Mouse (Mus musculus) heart, embryonic 13.5 days (tissue): ENCODE results near the gene Tgoln1. TPM values are rescaled to one million over a fixed set of nuclear protein-coding genes. Genes with fewer than 3 reads are reported as not detected.

Experiments
- ATAC-seq: fragments of 200-750 bp; cut with Nextera tagmentation; 2 replicates; pipeline ENCODE4 v1.8.0; 2017; ENCODE audit warnings: moderate TSS enrichment; ENCODE audit not compliant: insufficient number of reproducible peaks, low FRiP score, low TSS enrichment; ENCODE audit errors: extremely low read depth
- H3K27ac ChIP-seq: fragments of 300-500 bp; sonication (generic); replicated peaks from 2 replicates; pipeline ENCODE4 v1.5.1; 2015; ENCODE audit warnings: moderate library complexity, mild to moderate bottlenecking, inconsistent platforms
- H3K27me3 ChIP-seq: fragments of 300-500 bp; sonication (generic); replicated peaks from 2 replicates; pipeline ENCODE4 v1.6.1; 2015; ENCODE audit warnings: mild to moderate bottlenecking, inconsistent platforms
- H3K36me3 ChIP-seq: fragments of 300-500 bp; sonication (generic); 2 replicates; pipeline ENCODE4 v1.6.1; 2015; ENCODE audit warnings: mild to moderate bottlenecking, inconsistent platforms
- H3K4me1 ChIP-seq: fragments of 300-500 bp; sonication (generic); 2 replicates; pipeline ENCODE4 v1.6.1; 2015; ENCODE audit warnings: inconsistent platforms
- H3K4me2 ChIP-seq: fragments of 300-500 bp; sonication (generic); 2 replicates; pipeline ENCODE4 v1.6.1; 2015; ENCODE audit warnings: inconsistent platforms, mild to moderate bottlenecking, moderate library complexity
- H3K4me3 ChIP-seq: fragments of 300-500 bp; sonication (generic); 2 replicates; pipeline ENCODE4 v1.5.1; 2015; ENCODE audit warnings: moderate library complexity, mild to moderate bottlenecking, inconsistent platforms
- H3K9ac ChIP-seq: fragments of 300-500 bp; sonication (generic); 2 replicates; pipeline ENCODE4 v1.6.1; 2015; ENCODE audit warnings: inconsistent platforms, mild to moderate bottlenecking, moderate library complexity
- H3K9me3 ChIP-seq: fragments of 300-500 bp; sonication (generic); 2 replicates; pipeline ENCODE4 v1.6.1; 2016; ENCODE audit warnings: inconsistent platforms
- WGBS: fragments of 180-500 bp; shearing (Covaris S2); methylation state at CpG from one replicate; pipeline ENCODE4 v1.1.7; 2015; ENCODE audit warnings: mixed read lengths; 5-methylcytosine and 5-hydroxymethylcytosine counted together
- polyA plus RNA-seq: library from polyadenylated mRNA; unstranded; fragments of >200 nt; fragmentation: Nextera tagmentation; extraction: Ambion mirVana; gene quantifications from 2 replicates; pipeline ENCODE4 v1.2.1, GENCODE M21; 2015

The Tgoln1 gene
- polyA plus RNA-seq, 1 experiment from 2014 or later, result 21.5 TPM

GRCm38 (mm10) chr6:72648002-72648595, 31.3 kb upstream of the Tgoln1 start:
- ATAC-seq, result no peak
- H3K9ac ChIP-seq, result no peak overlapping the region

GRCm38 (mm10) chr6:72647383-72647820, 30.6 kb upstream of the Tgoln1 start:
- peak overlapping the region; percentile 47 for H3K4me2 ChIP-seq
- H3K4me1 ChIP-seq, result peaks cover 26% of the 10 kb centered on the region
- peak overlapping the region; percentile 33; the same call in 1 of the 2 replicates for H3K27ac ChIP-seq
- ATAC-seq, result peak; percentile 48; the same call in 1 of the 2 replicates
- no peak overlapping the region for H3K4me3 ChIP-seq
- no peak overlapping the region for H3K9ac ChIP-seq
- H3K36me3 ChIP-seq, result peaks cover 4% of the 10 kb centered on the region; the same call in 1 of the 2 replicates
- no peaks in the 10 kb centered on the region for H3K9me3 ChIP-seq
- WGBS, result 25% methylated on average over 10 of the region's 10 CpGs
- no peaks in the 10 kb centered on the region for H3K27me3 ChIP-seq

More at GRCm38 (mm10) chr6:72648002-72648595, 31.3 kb upstream of the Tgoln1 start:
- Histone ChIP-seq H3K4me2 (peak overlapping the region; percentile 47), H3K4me1 (peaks cover 27% of the 10 kb centered on the region), H3K36me3 (peaks cover 4% of the 10 kb centered on the region; the same call in 1 of the 2 replicates), H3K27ac (peak overlapping the region; percentile 33; the same call in 1 of the 2 replicates), H3K4me3 (no peak overlapping the region), H3K27me3 (no peaks in the 10 kb centered on the region), H3K9me3 (no peaks in the 10 kb centered on the region)
- 64% methylated on average over 12 of the region's 12 CpGs for WGBS

GRCm38 (mm10) chr6:72645364-72645763, 28.6 kb upstream of the Tgoln1 start:
- 85% methylated on average over 7 of the region's 7 CpGs for WGBS
- Histone ChIP-seq H3K4me3 (no peak overlapping the region), H3K4me2 (no peak overlapping the region), H3K9ac (no peak overlapping the region), H3K27me3 (no peaks in the 10 kb centered on the region), H3K27ac (no peak overlapping the region), H3K9me3 (no peaks in the 10 kb centered on the region), H3K4me1 (peaks cover 19% of the 10 kb centered on the region), H3K36me3 (peaks cover 5% of the 10 kb centered on the region; the same call in 1 of the 2 replicates)
- ATAC-seq, result no peak

- Histone ChIP-seq H3K9ac (no peak overlapping the region), H3K27me3 (no peaks in the 10 kb centered on the region), H3K4me3 (no peak overlapping the region), H3K9me3 (no peaks in the 10 kb centered on the region), H3K4me2 (no peak overlapping the region), H3K36me3 (peaks cover 7% of the 10 kb centered on the region; the same call in 1 of the 2 replicates), H3K27ac (no peak overlapping the region), H3K4me1 (peaks cover 14% of the 10 kb centered on the region)
- 72% methylated on average over 4 of the region's 4 CpGs for WGBS
- no peak for ATAC-seq
These were observed 27.8 kb upstream of the Tgoln1 start for GRCm38 (mm10) chr6:72644576-72644975.

DNA sequence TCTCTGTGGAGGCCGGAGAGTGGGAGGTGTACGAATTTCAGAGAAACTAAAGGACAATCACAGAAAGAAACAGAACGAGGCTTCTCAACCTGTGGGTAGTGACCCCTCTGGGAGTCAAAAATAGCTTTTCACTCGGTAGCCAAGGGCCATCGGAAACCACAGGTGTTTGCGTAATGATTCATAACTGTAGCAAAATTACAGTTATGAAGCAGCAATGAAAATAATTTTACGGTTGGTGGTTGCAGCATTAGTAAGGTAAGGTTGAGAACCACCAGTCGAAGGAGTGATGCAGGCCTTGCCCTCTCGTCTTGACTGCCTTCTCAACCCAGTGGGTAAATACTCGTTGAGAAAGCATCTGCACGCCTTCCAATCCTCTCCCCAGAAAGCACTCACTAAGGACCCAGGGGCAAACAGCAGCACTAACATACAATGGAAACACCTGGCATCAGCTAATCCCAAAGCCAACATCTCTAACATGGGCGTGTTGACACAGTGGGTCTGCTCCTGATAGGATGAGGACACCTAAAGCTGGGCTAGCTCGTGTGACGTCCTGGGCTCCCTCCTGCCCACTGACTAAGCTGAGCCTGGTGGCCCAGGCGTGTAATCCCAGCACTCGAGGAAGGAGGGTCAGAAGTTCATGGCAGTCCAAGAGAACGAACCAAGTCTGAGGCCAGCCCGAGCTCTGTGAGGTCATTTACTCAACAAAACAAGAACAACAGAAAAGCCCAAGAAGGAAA, 24.6 kb upstream of the Tgoln1 start:
- 69% methylated on average over 18 of the region's 18 CpGs for WGBS
- Histone ChIP-seq H3K27ac (no peak overlapping the region), H3K36me3 (0 out of 2 replicates have a peak, but pooled peaks cover 3% of the 10 kb centered on the region), H3K27me3 (no peaks in the 10 kb centered on the region), H3K4me3 (no peak overlapping the region), H3K4me2 (no peak overlapping the region), H3K9me3 (no peaks in the 10 kb centered on the region), H3K9ac (no peak overlapping the region), H3K4me1 (peaks cover 3% of the 10 kb centered on the region)
- no peak for ATAC-seq

- H3K4me1 ChIP-seq, result peaks cover 7% of the 10 kb centered on the region
- H3K4me2 ChIP-seq, result no peak overlapping the region
- ATAC-seq, result no peak
- no peaks in the 10 kb centered on the region for H3K9me3 ChIP-seq
- H3K4me3 ChIP-seq, result no peak overlapping the region
- H3K36me3 ChIP-seq, result peaks cover 14% of the 10 kb centered on the region
- H3K27ac ChIP-seq, result no peak overlapping the region
- no peaks in the 10 kb centered on the region for H3K27me3 ChIP-seq
- 66% methylated on average over 3 of the region's 3 CpGs for WGBS
- H3K9ac ChIP-seq, result no peak overlapping the region
These were observed 20.1 kb upstream of the Tgoln1 start for GRCm38 (mm10) chr6:72636940-72637339.

DNA sequence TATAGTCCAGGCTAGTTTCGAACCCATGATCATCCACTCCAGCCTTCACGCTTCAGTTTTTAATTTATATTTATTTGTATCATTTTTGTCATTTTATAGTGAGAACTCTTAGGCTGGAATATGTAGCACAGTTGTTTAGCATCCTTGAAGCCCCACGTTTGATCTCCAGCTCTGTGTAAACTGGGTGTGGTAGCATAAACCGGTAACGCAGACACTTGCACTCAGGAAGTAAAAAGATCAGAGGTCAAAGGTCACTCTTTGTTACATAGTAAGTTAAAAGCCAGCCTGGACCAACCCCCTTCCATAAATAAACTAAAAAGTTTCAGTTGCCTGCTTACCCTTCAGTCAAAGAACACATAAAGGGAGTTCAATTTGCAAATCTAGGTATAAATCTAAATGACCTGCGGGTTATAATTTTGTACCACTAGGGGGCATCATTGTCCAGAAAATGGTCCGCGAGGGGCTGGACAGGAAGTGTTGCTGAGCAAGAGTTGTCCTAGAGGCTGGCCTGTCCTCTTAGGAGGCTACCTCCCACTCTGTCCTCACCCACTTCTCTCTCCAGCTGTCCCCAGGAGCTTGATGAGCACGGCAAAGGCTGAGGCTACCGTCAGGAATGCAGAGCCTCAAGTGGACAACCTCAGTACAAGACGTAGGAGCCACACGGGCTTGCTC, 19.1 kb upstream of the Tgoln1 start:
- no peak overlapping the region for H3K27ac ChIP-seq
- H3K4me3 ChIP-seq, result 0 out of 2 replicates have a peak overlapping the region, but pooled peaks have one; percentile 14

DNA sequence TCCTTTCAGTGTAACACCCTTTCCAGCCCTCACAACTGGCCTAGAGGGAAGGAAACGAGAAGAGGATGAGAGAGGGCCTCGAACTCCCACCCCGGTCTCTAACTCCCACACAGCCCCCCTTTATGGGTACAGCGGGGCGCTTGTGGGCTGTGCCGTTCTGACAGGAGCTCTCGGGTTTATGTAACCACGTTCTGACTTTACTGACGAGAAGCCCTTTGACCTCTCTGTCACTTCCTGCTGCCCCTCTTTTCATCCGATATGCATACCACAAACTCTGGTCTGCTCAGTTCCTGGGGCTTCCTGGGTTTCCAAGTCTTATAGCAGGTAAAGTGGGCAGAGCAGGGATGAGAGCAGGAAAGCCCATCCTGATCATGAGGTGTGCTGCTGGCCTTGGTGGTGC, 17.5 kb upstream of the Tgoln1 start:
- no peak for ATAC-seq
- 64% methylated on average over 10 of the region's 10 CpGs for WGBS
- H3K4me2 ChIP-seq, result no peak overlapping the region
- no peaks in the 10 kb centered on the region for H3K27me3 ChIP-seq
- no peak overlapping the region for H3K4me3 ChIP-seq
- H3K36me3 ChIP-seq, result peaks cover 36% of the 10 kb centered on the region
- H3K4me1 ChIP-seq, result peaks cover 7% of the 10 kb centered on the region
- no peak overlapping the region for H3K9ac ChIP-seq
- H3K27ac ChIP-seq, result no peak overlapping the region
- no peaks in the 10 kb centered on the region for H3K9me3 ChIP-seq

More for the DNA sequence above, 19.1 kb upstream of the Tgoln1 start:
- WGBS, result 38% methylated on average over 12 of the region's 12 CpGs
- Histone ChIP-seq H3K4me2 (peak overlapping the region; percentile 54), H3K4me1 (peaks cover 7% of the 10 kb centered on the region), H3K9me3 (no peaks in the 10 kb centered on the region), H3K9ac (peak overlapping the region; percentile 62; the same call in 1 of the 2 replicates), H3K36me3 (peaks cover 24% of the 10 kb centered on the region), H3K27me3 (no peaks in the 10 kb centered on the region)
- ATAC-seq, result no peak

DNA sequence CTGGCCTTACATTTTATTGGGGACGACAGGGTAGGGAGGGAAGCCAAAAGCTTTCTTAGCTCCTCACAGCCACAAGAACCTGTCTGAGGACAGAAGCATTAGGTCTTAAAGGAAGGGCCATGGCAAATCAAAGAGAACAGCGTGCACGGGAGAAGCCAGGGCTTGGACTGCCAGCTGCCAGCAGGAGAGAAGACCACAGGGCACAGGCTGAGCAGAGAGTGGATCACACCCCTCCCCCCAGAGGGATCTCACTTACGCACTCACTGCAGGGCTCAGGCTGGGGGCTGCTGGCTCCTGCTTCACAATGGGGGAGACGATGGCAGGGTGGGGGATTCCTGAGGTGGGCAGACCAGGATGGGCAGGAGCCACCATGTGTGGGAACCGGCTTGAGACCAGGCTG, 14.9 kb upstream of the Tgoln1 start:
- Histone ChIP-seq H3K27me3 (no peaks in the 10 kb centered on the region), H3K27ac (no peak overlapping the region), H3K4me3 (no peak overlapping the region), H3K9me3 (no peaks in the 10 kb centered on the region), H3K4me2 (no peak overlapping the region), H3K4me1 (peaks cover 7% of the 10 kb centered on the region), H3K9ac (0 out of 2 replicates have a peak overlapping the region, but pooled peaks have one; percentile 14), H3K36me3 (peaks cover 60% of the 10 kb centered on the region)
- WGBS, result 70% methylated on average over 6 of the region's 6 CpGs
- ATAC-seq, result no peak

DNA sequence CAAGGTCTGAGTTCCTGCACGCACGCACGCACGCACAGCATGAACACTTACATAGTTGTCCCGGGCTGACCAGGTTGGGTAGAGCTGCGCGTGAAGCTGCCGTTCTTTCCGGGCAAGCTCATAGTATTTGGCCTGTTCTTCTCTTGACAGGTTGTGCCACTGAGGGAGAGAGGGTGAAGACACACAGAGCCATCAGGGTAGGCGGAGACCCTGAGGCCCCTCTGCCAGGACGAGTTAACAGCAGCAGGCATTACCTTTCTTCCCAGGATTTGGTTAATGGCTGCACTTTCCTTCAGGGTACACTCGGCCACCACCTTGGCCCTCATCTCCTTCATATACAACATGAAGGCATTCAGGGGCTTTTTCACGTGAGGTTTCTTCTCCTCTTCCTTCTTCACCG, 14.2 kb upstream of the Tgoln1 start:
- ATAC-seq, result no peak
- Histone ChIP-seq H3K36me3 (peaks cover 67% of the 10 kb centered on the region), H3K4me3 (no peak overlapping the region), H3K27ac (no peak overlapping the region), H3K4me2 (no peak overlapping the region), H3K9ac (no peak overlapping the region), H3K4me1 (no peaks in the 10 kb centered on the region), H3K9me3 (no peaks in the 10 kb centered on the region), H3K27me3 (no peaks in the 10 kb centered on the region)
- 87% methylated on average over 14 of the region's 14 CpGs for WGBS

GRCm38 (mm10) chr6:72630370-72630769, 13.6 kb upstream of the Tgoln1 start:
- H3K27ac ChIP-seq, result no peak overlapping the region
- no peak for ATAC-seq
- no peak overlapping the region for H3K9ac ChIP-seq
- no peak overlapping the region for H3K4me2 ChIP-seq
- no peaks in the 10 kb centered on the region for H3K9me3 ChIP-seq
- H3K4me3 ChIP-seq, result no peak overlapping the region
- no peaks in the 10 kb centered on the region for H3K4me1 ChIP-seq
- no peaks in the 10 kb centered on the region for H3K27me3 ChIP-seq
- 89% methylated on average over 2 of the region's 2 CpGs for WGBS
- H3K36me3 ChIP-seq, result peaks cover 67% of the 10 kb centered on the region
